In genomic region chr2:21067292-21067850, GRCm38 (mm10) we compare ENCODE assay signal across 17 mouse cellular contexts.
"Had no signal": no experiment of that assay in that cellular context is flagged by ENCODE, and none has a peak within 500 bp of the region (broad histone marks: within the 10 kb centered on the region; RNA-seq: fewer than 3 reads in every experiment).

No protein-coding gene starts in this region.

- H3K27me3 ChIP-seq: limb, embryonic 15.5 days; liver, embryonic 12.5 days; midbrain, embryonic 12.5 days had no signal

- H3K4me3 ChIP-seq: layer of hippocampus, adult 2 months; left cerebral cortex, adult 2 months; limb, embryonic 15.5 days; liver, embryonic 12.5 days; midbrain, embryonic 12.5 days had no signal

- H3K36me3 ChIP-seq: limb, embryonic 15.5 days; liver, embryonic 12.5 days; midbrain, embryonic 12.5 days had no signal

- H3K27ac ChIP-seq: layer of hippocampus, adult 2 months; left cerebral cortex, adult 2 months; limb, embryonic 15.5 days; liver, embryonic 12.5 days; midbrain, embryonic 12.5 days had no signal

- DNase-seq: kidney, adult 18-20 months; kidney, postnatal 10 days; kidney, postnatal 4 days; lung, embryonic 14.5 days; lung, postnatal 10 days; lung, postnatal 4 days; right cerebral cortex, adult 18-20 months; right cerebral cortex, postnatal 4 days; spleen, adult 18-20 months; thymus, adult 18-20 months; thymus, postnatal 36 days had no signal

- ATAC-seq: liver, embryonic 12.5 days; midbrain, embryonic 16.5 days had no signal

- H3K9me3 ChIP-seq: limb, embryonic 15.5 days; liver, embryonic 12.5 days; midbrain, embryonic 12.5 days had no signal

- H3K4me1 ChIP-seq: limb, embryonic 15.5 days; liver, embryonic 12.5 days; midbrain, embryonic 12.5 days had no signal
